Mouse (Mus musculus) cerebellum, postnatal 4 days (tissue): ENCODE results near the gene Luc7l3.
A peak's percentile ranks its signal among the peaks of the same experiment; 100 is the strongest.

Source experiments
- DNase-seq, 2 experiments: peaks; one replicate each; pipeline ENCODE4 v3.0.0; 2022; ENCODE audit warnings: low spot score in 2 of 2, mixed read lengths in 1 of 2

Gene Luc7l3

GRCm38 (mm10) chr11:94321931-94322400 lies at the start of gene Luc7l3:
Luc7l3 (minus strand) TSS chr11:94321988.
- DNase-seq, result peak; percentile 90 to 95

- no peak for DNase-seq
Observed at GRCm38 (mm10) chr11:94370809-94371208, 49.0 kb upstream of the Luc7l3 start.

GRCm38 (mm10) chr11:94369981-94370380 lies 48.2 kb upstream of the Luc7l3 start:
- no peak for DNase-seq

GRCm38 (mm10) chr11:94365340-94365739 lies 43.6 kb upstream of the Luc7l3 start:
- DNase-seq, result no peak

- no peak for DNase-seq
Observed at GRCm38 (mm10) chr11:94363690-94364089, 41.9 kb upstream of the Luc7l3 start.

- no peak for DNase-seq
Observed at GRCm38 (mm10) chr11:94362101-94362500, 40.3 kb upstream of the Luc7l3 start.

- DNase-seq, result no peak
Observed at GRCm38 (mm10) chr11:94361166-94361870, 39.5 kb upstream of the Luc7l3 start.

- no peak for DNase-seq
Observed at GRCm38 (mm10) chr11:94359168-94359567, 37.4 kb upstream of the Luc7l3 start.

GRCm38 (mm10) chr11:94355521-94356217 lies 33.9 kb upstream of the Luc7l3 start:
- no peak for DNase-seq

- DNase-seq, result no peak
Observed at GRCm38 (mm10) chr11:94351094-94351493, 29.3 kb upstream of the Luc7l3 start.

- DNase-seq, result no peak
Observed at GRCm38 (mm10) chr11:94350337-94350736, 28.5 kb upstream of the Luc7l3 start.

GRCm38 (mm10) chr11:94349839-94350238 lies 28.1 kb upstream of the Luc7l3 start:
- DNase-seq, result no peak

- no peak for DNase-seq
Observed at GRCm38 (mm10) chr11:94347063-94347575, 25.3 kb upstream of the Luc7l3 start.

- DNase-seq, result no peak
Observed at GRCm38 (mm10) chr11:94346611-94347010, 24.8 kb upstream of the Luc7l3 start.

GRCm38 (mm10) chr11:94345926-94346325 lies 24.1 kb upstream of the Luc7l3 start:
- no peak for DNase-seq

- no peak for DNase-seq
Observed at GRCm38 (mm10) chr11:94344470-94344869, 22.7 kb upstream of the Luc7l3 start.

- no peak for DNase-seq
Observed at GRCm38 (mm10) chr11:94343955-94344358, 22.2 kb upstream of the Luc7l3 start.

GRCm38 (mm10) chr11:94342114-94342905 lies 20.5 kb upstream of the Luc7l3 start:
- DNase-seq, result no peak

GRCm38 (mm10) chr11:94340948-94341933 lies 19.5 kb upstream of the Luc7l3 start:
- no peak for DNase-seq

GRCm38 (mm10) chr11:94339732-94340585 lies 18.2 kb upstream of the Luc7l3 start:
- peak; percentile 43 to 60 for DNase-seq
